Mouse (Mus musculus) telencephalon, adult 2 months (tissue): ENCODE measurements around the gene Ube2q2.
"Not testable (repeated sequence)": the region's sequence is repeated elsewhere in the genome, so short reads cannot be mapped to it uniquely, and the experiment has no call there.

Source experiments
- DNase-seq: peaks from one replicate; pipeline ENCODE4 v3.0.0-alpha.2; 2011; ENCODE audit warnings: low read depth, low spot score

The Ube2q2 gene

GRCm38 (mm10) chr9:55172195-55172685, 23.6 kb downstream of the Ube2q2 start:
- no peak for DNase-seq

GRCm38 (mm10) chr9:55174235-55174634, 25.6 kb downstream of the Ube2q2 start:
- no peak for DNase-seq

- DNase-seq = no peak
These were observed 47.2 kb downstream of the Ube2q2 start for GRCm38 (mm10) chr9:55195876-55196275.

GRCm38 (mm10) chr9:55198260-55198659, 49.6 kb downstream of the Ube2q2 start:
- no peak for DNase-seq

- peak; percentile 39 for DNase-seq
These were observed 50.7 kb downstream of the Ube2q2 start for GRCm38 (mm10) chr9:55199348-55199747.

GRCm38 (mm10) chr9:55208458-55208789, 59.8 kb downstream of the Ube2q2 start:
- DNase-seq = no peak

GRCm38 (mm10) chr9:55208790-55209481, 60.3 kb downstream of the Ube2q2 start, which contains the start of gene Fbxo22:
Gene Fbxo22 (plus strand): TSS chr9:55208925.
- peak; percentile 79 for DNase-seq

- DNase-seq = no peak
These were observed 63.0 kb downstream of the Ube2q2 start for GRCm38 (mm10) chr9:55211611-55212010.

GRCm38 (mm10) chr9:55213396-55213795, 64.7 kb downstream of the Ube2q2 start:
- DNase-seq = no peak

GRCm38 (mm10) chr9:55215056-55215455, 66.4 kb downstream of the Ube2q2 start:
- DNase-seq = no peak

- no peak for DNase-seq
These were observed 67.0 kb downstream of the Ube2q2 start for GRCm38 (mm10) chr9:55215648-55216047.

GRCm38 (mm10) chr9:55216078-55216477, 67.4 kb downstream of the Ube2q2 start:
- no peak for DNase-seq

- DNase-seq = no peak
These were observed 68.7 kb downstream of the Ube2q2 start for GRCm38 (mm10) chr9:55217381-55217780.

- no peak for DNase-seq
These were observed 76.6 kb downstream of the Ube2q2 start for GRCm38 (mm10) chr9:55225165-55225737.

GRCm38 (mm10) chr9:55226251-55226650, 77.6 kb downstream of the Ube2q2 start:
- DNase-seq = peak; percentile 60

- no peak for DNase-seq
These were observed 79.5 kb downstream of the Ube2q2 start for GRCm38 (mm10) chr9:55228149-55228548.

- DNase-seq = no peak
These were observed 80.4 kb downstream of the Ube2q2 start for GRCm38 (mm10) chr9:55229010-55229409.

- DNase-seq = no peak
These were observed 82.9 kb downstream of the Ube2q2 start for GRCm38 (mm10) chr9:55231544-55231943.

- no peak for DNase-seq
These were observed 83.5 kb downstream of the Ube2q2 start for GRCm38 (mm10) chr9:55232110-55232509.

GRCm38 (mm10) chr9:55232586-55232985, 83.9 kb downstream of the Ube2q2 start:
- DNase-seq = no peak

- DNase-seq = not testable (repeated sequence)
These were observed 84.4 kb downstream of the Ube2q2 start for GRCm38 (mm10) chr9:55233076-55233475.

GRCm38 (mm10) chr9:55236235-55237165, 87.8 kb downstream of the Ube2q2 start:
- no peak for DNase-seq
